Mouse (Mus musculus): Measurements from ENCODE around the gene 1700016D06Rik.

The 1700016D06Rik gene

GRCm38 (mm10) chr8:11635012-11635577 lies 65.8 kb downstream of the 1700016D06Rik start:
- DNase-seq (ENCODE audit: low read depth, low spot score), result peak; percentile 73

- no peak for DNase-seq (ENCODE audit: low read depth, low spot score)
These were observed 66.4 kb downstream of the 1700016D06Rik start for GRCm38 (mm10) chr8:11634331-11635011.

DNA sequence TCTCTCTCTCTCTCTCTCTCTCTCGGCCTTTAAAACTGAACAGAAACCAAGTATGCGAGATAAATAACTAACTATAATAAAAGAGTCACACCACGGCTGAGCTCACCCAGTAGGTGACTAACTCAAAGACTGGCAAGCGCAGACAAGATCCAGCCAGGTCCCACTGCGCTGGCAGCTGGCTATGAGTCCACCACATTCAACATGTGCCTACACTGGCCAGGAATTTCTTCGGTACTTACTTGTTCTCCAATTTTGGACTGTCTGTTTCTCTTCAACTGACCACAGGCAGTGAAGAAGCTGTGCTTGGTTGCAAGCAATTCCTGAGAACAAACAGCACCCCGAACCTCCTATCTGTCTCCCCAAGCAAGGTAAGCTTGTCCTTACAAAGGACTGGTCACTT lies 67.4 kb downstream of the 1700016D06Rik start:
- DNase-seq (ENCODE audit: low read depth, low spot score), result no peak

- DNase-seq (ENCODE audit: low read depth, low spot score), result no peak
These were observed 68.5 kb downstream of the 1700016D06Rik start for GRCm38 (mm10) chr8:11632406-11632805.

DNA sequence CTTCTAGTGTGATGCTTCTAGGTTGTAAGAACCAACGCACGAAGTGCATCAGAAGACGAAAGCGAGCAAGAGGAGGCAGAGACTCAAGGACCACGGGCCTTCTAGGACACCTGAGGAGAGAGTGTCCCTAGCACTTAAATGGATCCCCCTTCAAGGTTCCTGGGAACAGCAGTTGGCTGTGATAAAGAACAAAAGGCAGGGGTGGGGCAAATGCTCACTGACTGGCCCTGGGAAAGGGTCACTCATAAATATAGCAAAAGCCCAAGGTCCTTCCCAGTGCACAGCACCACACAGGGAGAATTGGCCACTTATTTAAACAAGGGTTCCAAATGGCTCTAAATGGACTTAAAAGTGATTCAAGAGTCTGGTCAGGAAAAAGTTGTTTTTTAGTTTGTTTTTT lies 71.7 kb downstream of the 1700016D06Rik start:
- DNase-seq (ENCODE audit: low read depth, low spot score), result no peak

DNA sequence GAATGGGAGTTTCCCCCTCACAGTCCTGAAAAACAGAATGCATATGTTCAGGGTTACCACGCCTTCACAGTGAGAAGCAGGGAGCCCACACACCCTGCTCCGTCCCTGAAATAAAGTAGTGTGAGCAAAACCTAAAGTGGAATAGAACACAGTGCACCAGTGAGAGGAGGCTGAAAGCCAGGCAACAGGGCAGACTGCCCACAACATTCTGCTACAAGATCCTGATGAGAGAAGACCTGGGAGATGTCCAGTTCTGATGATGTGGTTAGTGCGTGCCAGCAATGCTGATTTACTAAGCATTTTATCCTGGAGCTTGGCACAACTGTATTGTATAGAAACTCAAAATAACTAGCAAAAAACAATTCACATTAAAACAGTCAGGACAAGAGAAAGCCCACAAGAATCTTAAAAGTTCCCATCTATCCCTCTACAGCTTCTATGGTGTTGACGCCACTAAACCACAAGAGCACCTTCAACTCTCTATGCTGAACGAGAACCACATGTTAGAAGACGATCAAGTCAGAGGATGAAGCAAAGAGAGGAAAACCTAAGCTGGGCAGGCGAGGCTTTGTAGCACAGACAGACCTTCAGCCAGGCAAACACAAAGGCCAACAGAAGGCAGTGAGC lies 72.2 kb downstream of the 1700016D06Rik start:
- DNase-seq (ENCODE audit: low read depth, low spot score), result peak; percentile 72

GRCm38 (mm10) chr8:11627717-11628116 lies 73.1 kb downstream of the 1700016D06Rik start:
- no peak for DNase-seq (ENCODE audit: low read depth, low spot score)

DNA sequence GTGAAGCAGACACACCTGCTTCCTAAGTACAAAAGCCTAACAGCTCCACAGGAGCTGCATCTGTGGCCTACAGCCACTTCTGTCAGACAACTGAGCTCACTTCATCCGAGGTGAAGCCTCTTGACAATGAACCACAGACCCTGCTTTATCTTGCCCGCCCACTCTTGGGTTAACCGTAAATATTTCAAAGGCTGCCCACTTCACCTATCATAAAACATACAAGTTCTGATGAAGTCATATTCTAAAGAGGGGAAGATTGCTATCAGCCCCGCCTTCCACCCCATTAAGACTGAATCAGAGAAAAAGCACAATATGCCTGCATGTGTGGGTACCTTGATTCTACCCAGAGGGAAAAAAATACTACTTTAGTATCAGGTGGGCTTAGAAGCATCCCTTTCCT lies 75.8 kb downstream of the 1700016D06Rik start:
- DNase-seq (ENCODE audit: low read depth, low spot score), result no peak

GRCm38 (mm10) chr8:11619091-11619490 lies 81.8 kb downstream of the 1700016D06Rik start:
- DNase-seq (ENCODE audit: low read depth, low spot score), result no peak

DNA sequence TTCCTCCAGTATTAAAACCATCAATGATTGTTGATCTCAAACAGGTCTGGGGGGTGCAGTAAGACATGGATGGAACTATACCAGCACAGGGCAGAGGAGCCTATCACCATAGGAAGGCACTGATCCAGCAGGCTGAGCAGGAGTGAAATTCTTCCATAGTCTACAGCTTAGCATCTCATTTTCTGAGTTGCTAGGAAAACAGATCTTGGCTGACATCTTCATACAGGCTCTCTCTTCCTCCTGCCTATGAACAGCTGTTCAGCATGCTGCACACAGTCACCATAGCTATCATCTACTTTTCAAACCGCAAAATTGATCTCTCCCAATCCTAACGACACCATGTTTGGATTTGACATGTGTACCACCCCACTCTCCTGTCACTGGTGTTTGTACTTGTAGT lies 82.8 kb downstream of the 1700016D06Rik start:
- peak; percentile 26 for DNase-seq (ENCODE audit: low read depth, low spot score)

DNA sequence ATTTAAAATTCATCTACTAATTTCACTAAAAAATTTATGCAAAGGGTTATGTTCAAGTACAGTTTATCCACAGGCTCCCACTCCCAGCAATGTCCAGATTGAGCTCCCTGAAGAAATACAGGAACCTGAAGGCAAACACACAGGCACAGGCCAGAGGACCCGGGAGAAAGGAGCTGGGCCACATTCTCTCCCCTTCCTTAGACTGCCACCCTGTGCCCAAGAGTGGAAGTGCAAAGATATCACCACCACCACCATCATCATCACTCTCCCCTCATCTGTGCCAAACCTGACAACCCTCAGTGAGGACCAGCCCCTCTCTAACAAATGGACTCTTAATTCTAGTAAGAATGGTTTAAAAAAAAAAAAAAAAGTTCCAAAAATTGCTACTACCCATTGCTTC lies 84.6 kb downstream of the 1700016D06Rik start:
- DNase-seq (ENCODE audit: low read depth, low spot score), result no peak

DNA sequence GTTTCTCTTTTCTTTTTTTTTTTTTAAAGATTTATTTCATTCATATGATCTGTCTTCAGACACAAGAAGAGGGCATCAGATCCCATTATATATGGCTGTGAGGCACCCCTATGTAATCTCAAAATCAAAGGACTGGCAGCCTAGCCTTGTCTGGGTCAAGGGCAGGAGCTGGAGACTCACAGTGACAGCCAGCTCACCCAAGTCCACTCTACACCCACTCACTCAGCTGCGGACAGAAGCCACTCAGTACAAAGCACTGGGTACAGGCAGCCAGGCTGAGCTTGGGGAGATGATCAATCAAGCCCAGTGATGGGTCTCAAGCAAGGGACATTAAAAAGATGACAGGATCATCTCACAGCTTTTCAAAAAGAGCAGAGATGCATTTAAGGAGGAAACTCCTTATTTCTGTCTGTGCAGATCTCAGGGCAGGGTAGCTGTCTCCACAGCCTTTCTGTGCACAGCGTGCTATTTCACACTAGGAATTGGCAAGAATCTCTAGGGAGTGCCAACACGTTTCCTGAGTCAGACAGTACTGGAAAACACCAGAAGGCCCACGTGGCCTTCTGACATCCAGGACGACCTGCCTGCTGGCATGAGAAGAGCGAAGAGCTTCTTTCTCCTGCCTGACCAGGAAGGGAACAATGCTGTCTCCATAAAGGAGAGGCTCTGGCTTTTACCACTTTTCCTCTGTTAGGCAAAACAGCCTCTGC lies 86.6 kb downstream of the 1700016D06Rik start:
- no peak for DNase-seq (ENCODE audit: low read depth, low spot score)

GRCm38 (mm10) chr8:11608848-11609247 lies 92.0 kb downstream of the 1700016D06Rik start:
- no peak for DNase-seq (ENCODE audit: low read depth, low spot score)

Data from telencephalon, adult 2 months (tissue).